Mouse (Mus musculus) limb, embryonic 15.5 days (tissue): ENCODE measurements around the gene Ssc5d. TPM values are rescaled to one million over a fixed set of nuclear protein-coding genes. Genes with fewer than 3 reads are reported as not detected.
"Not testable (repeated sequence)": the region's sequence is repeated elsewhere in the genome, so short reads cannot be mapped to it uniquely, and the experiment has no call there.

ENCODE experiments used
- ATAC-seq: fragments of 200-750 bp; cut with Nextera tagmentation; 2 replicates; pipeline ENCODE4 v1.8.0; 2017; ENCODE audit warnings: low read depth, moderate TSS enrichment; ENCODE audit not compliant: insufficient number of reproducible peaks, low FRiP score, low TSS enrichment
- H3K27ac ChIP-seq: fragments of 300-500 bp; sonication (generic); 2 replicates; pipeline ENCODE4 v1.5.1; 2015; ENCODE audit warnings: moderate library complexity, mild to moderate bottlenecking, inconsistent platforms
- H3K27me3 ChIP-seq: fragments of 300-500 bp; sonication (generic); 2 replicates; pipeline ENCODE4 v1.6.1; 2015; ENCODE audit warnings: inconsistent platforms
- H3K36me3 ChIP-seq: fragments of 300-500 bp; sonication (generic); 2 replicates; pipeline ENCODE4 v1.6.1; 2015; ENCODE audit warnings: inconsistent platforms
- H3K4me1 ChIP-seq: fragments of 300-500 bp; sonication (generic); 2 replicates; pipeline ENCODE4 v1.6.1; 2015; ENCODE audit warnings: inconsistent platforms
- H3K4me2 ChIP-seq: fragments of 300-500 bp; sonication (generic); 2 replicates; pipeline ENCODE4 v1.6.1; 2015; ENCODE audit warnings: mild to moderate bottlenecking, inconsistent platforms
- H3K4me3 ChIP-seq: fragments of 300-500 bp; sonication (generic); 2 replicates; pipeline ENCODE4 v1.5.1; 2015; ENCODE audit warnings: mild to moderate bottlenecking, inconsistent platforms
- H3K9ac ChIP-seq: fragments of 300-500 bp; sonication (generic); 2 replicates; pipeline ENCODE4 v1.6.1; 2015; ENCODE audit warnings: inconsistent platforms
- H3K9me3 ChIP-seq: fragments of 300-500 bp; sonication (generic); 2 replicates; pipeline ENCODE4 v1.6.1; 2016; ENCODE audit warnings: inconsistent platforms
- WGBS: fragments of 180-500 bp; shearing (Covaris S2); methylation state at CpG from one replicate; pipeline ENCODE4 v1.1.7; 2015; 5-methylcytosine and 5-hydroxymethylcytosine counted together
- polyA plus RNA-seq: library from polyadenylated mRNA; unstranded; fragments of >200 nt; fragmentation: Nextera tagmentation; extraction: Ambion mirVana; gene quantifications from 2 replicates; pipeline ENCODE4 v1.2.1, GENCODE M21; 2015

The Ssc5d gene
- polyA plus RNA-seq, result 15.6 and 21.9 TPM in 2 replicates

GRCm38 (mm10) chr7:4925441-4926381 is at the start of gene Ssc5d:
Ssc5d (plus strand) TSS chr7:4925785.
- 14% methylated on average over 6 of the region's 6 CpGs for WGBS
- peak within 1 kb of the TSS; percentile 17; the same call in 1 of the 2 replicates for H3K9ac ChIP-seq
- peaks cover 10% of the 10 kb centered on the region for H3K36me3 ChIP-seq
- peak; percentile 68 for ATAC-seq
- H3K4me2 ChIP-seq, result peak within 1 kb of the TSS; percentile 66
- peaks cover 67% of the 10 kb centered on the region for H3K4me1 ChIP-seq
- H3K27ac ChIP-seq, result peak within 1 kb of the TSS; percentile 91
- H3K27me3 ChIP-seq, result no peaks in the 10 kb centered on the region
- peak within 1 kb of the TSS; percentile 12 for H3K4me3 ChIP-seq
- no peaks in the 10 kb centered on the region for H3K9me3 ChIP-seq

GRCm38 (mm10) chr7:4876753-4877221 is 48.8 kb upstream of the Ssc5d start, which contains the start of gene Isoc2a:
Isoc2a (plus strand) TSS chr7:4877153.
- under 1% methylated on average over 22 of the region's 22 CpGs for WGBS
- H3K27ac ChIP-seq, result 0 out of 2 replicates have a peak within 1 kb of the TSS, but pooled peaks have one; percentile 47
- H3K4me1 ChIP-seq, result peaks cover 15% of the 10 kb centered on the region
- ATAC-seq, result peak; percentile 99
- H3K4me2 ChIP-seq, result peak within 1 kb of the TSS; percentile 84
- H3K9ac ChIP-seq, result peak within 1 kb of the TSS; percentile 55
- H3K36me3 ChIP-seq, result no peaks in the 10 kb centered on the region
- peak within 1 kb of the TSS; percentile 60 for H3K4me3 ChIP-seq
- H3K9me3 ChIP-seq, result no peaks in the 10 kb centered on the region
- no peaks in the 10 kb centered on the region for H3K27me3 ChIP-seq

DNA sequence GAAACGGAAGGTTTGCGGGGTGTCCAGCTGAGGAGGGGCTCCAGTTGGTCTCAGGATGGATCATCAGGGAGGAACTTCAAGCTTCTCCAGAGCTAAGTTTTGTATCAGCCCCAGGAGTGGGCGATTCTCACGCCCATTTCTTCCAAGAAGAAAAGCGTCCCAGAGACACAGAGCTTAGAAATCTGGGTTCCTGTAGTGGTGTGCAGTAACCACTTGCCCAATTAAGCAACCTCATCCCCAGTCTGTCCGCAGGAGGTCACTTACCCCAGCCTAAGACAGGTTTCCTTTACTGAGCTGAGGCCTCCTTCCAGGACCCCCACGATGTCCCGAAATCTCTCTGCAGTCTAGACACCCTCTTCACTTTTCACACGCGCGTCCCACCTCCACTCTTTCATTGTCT is 48.4 kb upstream of the Ssc5d start:
- no peaks in the 10 kb centered on the region for H3K9me3 ChIP-seq
- H3K9ac ChIP-seq, result peak overlapping the region; percentile 55
- H3K4me3 ChIP-seq, result peak overlapping the region; percentile 60
- WGBS, result 6% methylated on average over 11 of the region's 11 CpGs
- H3K4me1 ChIP-seq, result peaks cover 15% of the 10 kb centered on the region
- no peaks in the 10 kb centered on the region for H3K36me3 ChIP-seq
- no peak for ATAC-seq
- 0 out of 2 replicates have a peak overlapping the region, but pooled peaks have one; percentile 47 for H3K27ac ChIP-seq
- no peaks in the 10 kb centered on the region for H3K27me3 ChIP-seq
- peak overlapping the region; percentile 84 for H3K4me2 ChIP-seq

DNA sequence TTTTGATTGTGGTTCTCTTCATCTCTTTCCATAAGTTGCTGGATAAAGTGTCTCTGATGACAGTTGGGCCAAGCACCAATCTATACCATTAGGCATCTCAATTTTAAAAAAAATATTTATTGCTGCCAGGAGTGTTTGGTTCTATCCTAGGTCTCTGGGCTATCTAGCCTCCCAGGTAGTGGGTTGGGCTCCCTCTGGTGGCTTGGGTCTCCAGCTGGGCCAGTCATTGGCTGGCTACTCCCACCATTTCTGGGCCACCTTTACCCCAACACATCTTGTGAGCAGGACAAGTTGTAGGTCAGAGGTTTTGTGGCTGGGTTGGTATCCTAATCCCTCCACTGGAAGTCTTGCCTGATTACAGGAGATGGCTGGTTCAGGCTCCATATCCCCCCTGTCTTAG is 47.4 kb upstream of the Ssc5d start:
- no peaks in the 10 kb centered on the region for H3K9me3 ChIP-seq
- no peak overlapping the region for H3K27ac ChIP-seq
- no peak overlapping the region; the same call in 1 of the 2 replicates for H3K4me3 ChIP-seq
- ATAC-seq, result no peak
- H3K27me3 ChIP-seq, result no peaks in the 10 kb centered on the region
- H3K4me2 ChIP-seq, result no peak overlapping the region
- H3K4me1 ChIP-seq, result peaks cover 15% of the 10 kb centered on the region
- H3K36me3 ChIP-seq, result no peaks in the 10 kb centered on the region
- no peak overlapping the region for H3K9ac ChIP-seq

- not testable (repeated sequence) for H3K36me3 ChIP-seq, H3K27ac ChIP-seq, H3K4me3 ChIP-seq, H3K9me3 ChIP-seq, ATAC-seq, H3K9ac ChIP-seq, H3K4me2 ChIP-seq, H3K27me3 ChIP-seq
- peaks cover 15% of the 10 kb centered on the region for H3K4me1 ChIP-seq
- 88% methylated on average over 1 of the region's 1 CpGs for WGBS
Measured at GRCm38 (mm10) chr7:4879036-4879435, 46.5 kb upstream of the Ssc5d start.

- H3K9me3 ChIP-seq, result no peaks in the 10 kb centered on the region
- WGBS, result 42% methylated on average over 4 of the region's 4 CpGs
- peaks cover 6% of the 10 kb centered on the region; the same call in 1 of the 2 replicates for H3K4me1 ChIP-seq
- ATAC-seq, result no peak
- no peak overlapping the region for H3K4me3 ChIP-seq
- no peak overlapping the region for H3K4me2 ChIP-seq
- no peak overlapping the region for H3K9ac ChIP-seq
- no peaks in the 10 kb centered on the region for H3K36me3 ChIP-seq
- no peaks in the 10 kb centered on the region for H3K27me3 ChIP-seq
- peak overlapping the region; percentile 17; the same call in 1 of the 2 replicates for H3K27ac ChIP-seq
Measured at GRCm38 (mm10) chr7:4886680-4887079, 38.9 kb upstream of the Ssc5d start.

GRCm38 (mm10) chr7:4895186-4895585 is 30.4 kb upstream of the Ssc5d start:
- ATAC-seq, result no peak
- Histone ChIP-seq H3K27me3 (peaks cover 13% of the 10 kb centered on the region; the same call in 1 of the 2 replicates), H3K4me1 (peaks cover 13% of the 10 kb centered on the region), H3K36me3 (no peaks in the 10 kb centered on the region; the same call in 1 of the 2 replicates), H3K4me3 (no peak overlapping the region), H3K9me3 (no peaks in the 10 kb centered on the region), H3K4me2 (no peak overlapping the region), H3K27ac (no peak overlapping the region), H3K9ac (no peak overlapping the region)
- 55% methylated on average over 11 of the region's 11 CpGs for WGBS

- no peak overlapping the region for H3K9ac ChIP-seq
- H3K36me3 ChIP-seq, result no peaks in the 10 kb centered on the region; the same call in 1 of the 2 replicates
- peak overlapping the region; percentile 26 for H3K4me3 ChIP-seq
- no peaks in the 10 kb centered on the region for H3K9me3 ChIP-seq
- H3K4me1 ChIP-seq, result peaks cover 17% of the 10 kb centered on the region
- ATAC-seq, result no peak
- 16% methylated on average over 18 of the region's 18 CpGs for WGBS
- no peak overlapping the region for H3K27ac ChIP-seq
- peaks cover 21% of the 10 kb centered on the region; the same call in 1 of the 2 replicates for H3K27me3 ChIP-seq
- peak overlapping the region; percentile 40 for H3K4me2 ChIP-seq
Measured at GRCm38 (mm10) chr7:4898851-4899648, 26.5 kb upstream of the Ssc5d start.

GRCm38 (mm10) chr7:4899649-4900522 is 25.7 kb upstream of the Ssc5d start:
- no peak for ATAC-seq
- Histone ChIP-seq H3K9me3 (no peaks in the 10 kb centered on the region), H3K27me3 (peaks cover 21% of the 10 kb centered on the region; the same call in 1 of the 2 replicates), H3K4me1 (peaks cover 17% of the 10 kb centered on the region), H3K27ac (no peak overlapping the region), H3K9ac (no peak overlapping the region), H3K4me2 (peak overlapping the region; percentile 40), H3K36me3 (no peaks in the 10 kb centered on the region), H3K4me3 (peak overlapping the region; percentile 26)
- 5% methylated on average over 19 of the region's 19 CpGs for WGBS

GRCm38 (mm10) chr7:4900523-4900851 is 25.1 kb upstream of the Ssc5d start:
- no peaks in the 10 kb centered on the region for H3K36me3 ChIP-seq
- no peak overlapping the region for H3K9ac ChIP-seq
- ATAC-seq, result no peak
- H3K27me3 ChIP-seq, result peaks cover 21% of the 10 kb centered on the region; the same call in 1 of the 2 replicates
- peaks cover 17% of the 10 kb centered on the region for H3K4me1 ChIP-seq
- no peaks in the 10 kb centered on the region for H3K9me3 ChIP-seq
- no peak overlapping the region for H3K27ac ChIP-seq
- peak overlapping the region; percentile 26 for H3K4me3 ChIP-seq
- WGBS, result 17% methylated on average over 11 of the region's 11 CpGs
- peak overlapping the region; percentile 40; the same call in 1 of the 2 replicates for H3K4me2 ChIP-seq

DNA sequence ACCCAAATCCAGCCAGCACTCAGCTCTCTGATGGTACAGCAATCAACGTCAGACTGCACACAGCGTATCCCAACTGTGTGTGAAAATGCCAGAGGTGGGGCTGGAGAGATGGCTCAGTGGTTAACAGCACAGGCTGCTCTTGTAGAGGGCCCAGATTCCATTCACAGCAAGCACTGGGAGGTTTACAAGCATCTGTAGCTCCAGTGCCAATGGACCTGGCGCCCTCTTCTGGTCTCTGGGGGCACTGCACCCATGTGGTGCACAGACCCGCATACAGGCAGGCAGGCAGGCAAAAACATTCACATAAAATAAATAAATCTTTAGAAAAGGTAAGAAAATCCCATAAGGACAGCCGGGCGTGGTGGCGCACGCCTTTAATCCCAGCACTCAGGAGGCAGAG is 24.4 kb upstream of the Ssc5d start:
- Histone ChIP-seq H3K4me3 (no peak overlapping the region), H3K9me3 (no peaks in the 10 kb centered on the region), H3K36me3 (no peaks in the 10 kb centered on the region), H3K4me1 (peaks cover 17% of the 10 kb centered on the region), H3K9ac (no peak overlapping the region), H3K27me3 (peaks cover 21% of the 10 kb centered on the region; the same call in 1 of the 2 replicates), H3K4me2 (no peak overlapping the region), H3K27ac (no peak overlapping the region)
- WGBS, result 52% methylated on average over 8 of the region's 8 CpGs
- ATAC-seq, result no peak
